Mouse (Mus musculus): Measurements from ENCODE around the gene Gm8297. TPM values are rescaled to one million over a fixed set of nuclear protein-coding genes. Genes with fewer than 3 reads are reported as not detected.

The Gm8297 gene
- not detected for total RNA-seq (2023)

GRCm38 (mm10) chr14:4983635-4984034, at the start of gene Gm8297:
TSS of gene Gm8297 (plus strand) at chr14:4983935.

DNA sequence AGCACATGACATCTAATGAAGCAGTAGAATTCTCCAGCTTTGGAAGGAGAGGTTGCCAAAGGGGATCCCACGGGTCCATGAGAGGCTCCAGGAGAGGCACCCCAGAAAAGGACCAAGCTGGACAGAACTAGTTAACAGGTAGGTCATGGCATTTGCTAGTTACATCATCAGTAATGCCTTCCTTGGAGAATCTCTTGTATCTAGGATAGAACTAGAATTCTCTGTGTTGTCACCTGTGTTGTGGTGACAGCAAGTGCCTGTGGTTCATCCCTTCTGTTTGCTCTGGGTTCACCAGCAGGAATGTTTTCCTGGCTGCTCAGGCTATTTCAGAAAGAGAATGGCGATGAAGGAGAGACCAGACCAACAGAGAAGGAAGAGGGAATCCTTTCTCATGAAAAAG, 31.9 kb downstream of the Gm8297 start, which contains the start of gene Gm3298:
Gm3298 (plus strand) TSS at position 301 of the 400 bp plus-strand sequence.

Other genes starting within 250 kb of the Gm8297 start
- not detected for gene Gm9602, start 207.6 kb upstream of the Gm8297 start, total RNA-seq (2023)
- not detected for gene Gm3269, start 145.8 kb upstream of the Gm8297 start, total RNA-seq (2023)
- not detected for gene Gm3264, start 128.4 kb upstream of the Gm8297 start, total RNA-seq (2023)
- not detected for gene Gm3278, start 91.5 kb upstream of the Gm8297 start, total RNA-seq (2023)
- gene Gm3298, start 32.0 kb downstream of the Gm8297 start, total RNA-seq (2023), result not detected
- gene 4930555G01Rik, start 66.7 kb downstream of the Gm8297 start, total RNA-seq (2023), result not detected
- not detected for gene Gm8281, start 87.1 kb downstream of the Gm8297 start, total RNA-seq (2023)
- not detected for gene Gm8279, start 147.6 kb downstream of the Gm8297 start, total RNA-seq (2023)
- not detected for gene Gm3317, start 180.6 kb downstream of the Gm8297 start, total RNA-seq (2023)
- not detected for gene Gm8271, start 201.9 kb downstream of the Gm8297 start, total RNA-seq (2023)